Mouse (Mus musculus) liver, postnatal 0 days (tissue): Measurements from ENCODE around the gene Smc1b.

Source experiments
- CTCF ChIP-seq: sonication (generic); IDR thresholded peaks from 2 replicates; pipeline ENCODE4 v1.5.1; 2016; ENCODE audit warnings: antibody characterized with exemption, low read depth
- EP300 ChIP-seq: IDR thresholded peaks from 2 replicates; pipeline ENCODE4 v1.6.1; 2016; ENCODE audit warnings: antibody characterized with exemption, low read depth, mild to moderate bottlenecking

- TF ChIP-seq CTCF = no peak
- no peak for TF ChIP-seq EP300
Measured at GRCm38 (mm10) chr15:85162693-85163663, 31.2 kb upstream of the Smc1b start.
